Mouse (Mus musculus) lung, embryonic 16.5 days (tissue): Measurements from ENCODE around the gene Pde5a. TPM values are rescaled to one million over a fixed set of nuclear protein-coding genes. Genes with fewer than 3 reads are reported as not detected.
A peak's percentile ranks its signal among the peaks of the same experiment; 100 is the strongest.

ENCODE experiments used
- ATAC-seq: fragments of 200-750 bp; cut with Nextera tagmentation; 2 replicates; pipeline ENCODE4 v1.8.0; 2017; ENCODE audit warnings: low read depth, mild to moderate bottlenecking, moderate library complexity
- H3K27ac ChIP-seq: fragments of 300-500 bp; sonication (generic); 2 replicates; pipeline ENCODE4 v1.5.1; 2014; ENCODE audit warnings: mild to moderate bottlenecking, control low read depth, low read length
- H3K27me3 ChIP-seq: fragments of 300-500 bp; sonication (generic); 2 replicates; pipeline ENCODE4 v1.6.1; 2014; ENCODE audit warnings: low read depth, low read length, mixed read lengths; ENCODE audit not compliant: control insufficient read depth, insufficient read depth
- H3K36me3 ChIP-seq: fragments of 300-500 bp; sonication (generic); 2 replicates; pipeline ENCODE4 v1.6.1; 2014; ENCODE audit warnings: low read length; ENCODE audit not compliant: control insufficient read depth, insufficient read depth
- H3K4me1 ChIP-seq: fragments of 300-500 bp; sonication (generic); replicated peaks from 2 replicates; pipeline ENCODE4 v1.6.1; 2014; ENCODE audit warnings: low read length, mixed read lengths; ENCODE audit not compliant: control insufficient read depth, insufficient read depth
- H3K4me2 ChIP-seq: fragments of 300-500 bp; sonication (generic); 2 replicates; pipeline ENCODE4 v1.6.1; 2014; ENCODE audit warnings: low read depth, low read length, control low read depth
- H3K4me3 ChIP-seq: fragments of 300-500 bp; sonication (generic); 2 replicates; pipeline ENCODE4 v1.5.1; 2014; ENCODE audit warnings: mild to moderate bottlenecking, low read length, control low read depth
- H3K9ac ChIP-seq: fragments of 300-500 bp; sonication (generic); 2 replicates; pipeline ENCODE4 v1.6.1; 2014; ENCODE audit warnings: low read length, control low read depth
- H3K9me3 ChIP-seq: fragments of 300-500 bp; sonication (generic); 2 replicates; pipeline ENCODE4 v1.6.1; 2016; ENCODE audit warnings: low read length; ENCODE audit not compliant: control insufficient read depth
- WGBS: fragments of 180-500 bp; shearing (Covaris S2); extraction: QIAGEN DNeasy Blood & Tissue Kit; methylation state at CpG from one replicate; pipeline ENCODE4 v1.1.7; 2014; 5-methylcytosine and 5-hydroxymethylcytosine counted together
- polyA plus RNA-seq: library from polyadenylated mRNA; unstranded; fragments of >200 nt; fragmentation: Nextera tagmentation; extraction: Ambion mirVana; gene quantifications from 2 replicates; pipeline ENCODE4 v1.2.1, GENCODE M21; 2015

Gene Pde5a
- polyA plus RNA-seq, 1 experiment from 2014 or later = 24.7 TPM

- peaks cover 7% of the 10 kb centered on the region; the same call in 1 of the 2 replicates for H3K4me1 ChIP-seq
These were observed 159.6 kb downstream of the Pde5a start for GRCm38 (mm10) chr3:122888371-122888819.

GRCm38 (mm10) chr3:122894772-122895171 is 166.0 kb downstream of the Pde5a start, which contains the start of gene Fabp2:
Fabp2 (plus strand) TSS chr3:122895072.
- WGBS = 87% methylated on average over 3 of the region's 3 CpGs
- Histone ChIP-seq H3K4me2 (no peak within 1 kb of the TSS), H3K36me3 (no peaks in the 10 kb centered on the region), H3K9me3 (no peaks in the 10 kb centered on the region), H3K27me3 (no peaks in the 10 kb centered on the region), H3K9ac (no peak within 1 kb of the TSS), H3K27ac (no peak within 1 kb of the TSS), H3K4me1 (no peaks in the 10 kb centered on the region), H3K4me3 (no peak within 1 kb of the TSS)
- no peak for ATAC-seq

More at GRCm38 (mm10) chr3:122888371-122888819, 159.6 kb downstream of the Pde5a start:
- Histone ChIP-seq H3K27me3 (no peaks in the 10 kb centered on the region), H3K36me3 (no peaks in the 10 kb centered on the region), H3K9me3 (no peaks in the 10 kb centered on the region), H3K27ac (peak overlapping the region; percentile 59), H3K4me3 (no peak overlapping the region), H3K9ac (no peak overlapping the region), H3K4me2 (no peak overlapping the region)
- ATAC-seq = peak; percentile 62; the same call in 1 of the 2 replicates
- 41% methylated on average over 5 of the region's 5 CpGs for WGBS

- no peaks in the 10 kb centered on the region for H3K36me3 ChIP-seq
- H3K4me1 ChIP-seq = no peaks in the 10 kb centered on the region
- no peak overlapping the region for H3K9ac ChIP-seq
- no peak for ATAC-seq
- H3K27me3 ChIP-seq = no peaks in the 10 kb centered on the region
- no peaks in the 10 kb centered on the region for H3K9me3 ChIP-seq
- 54% methylated on average over 11 of the region's 11 CpGs for WGBS
- H3K4me2 ChIP-seq = no peak overlapping the region
- H3K4me3 ChIP-seq = no peak overlapping the region
- no peak overlapping the region for H3K27ac ChIP-seq
These were observed 166.5 kb downstream of the Pde5a start for GRCm38 (mm10) chr3:122895189-122895731.

- Histone ChIP-seq H3K27ac (no peak overlapping the region), H3K9ac (no peak overlapping the region), H3K27me3 (no peaks in the 10 kb centered on the region), H3K4me1 (no peaks in the 10 kb centered on the region), H3K4me3 (no peak overlapping the region), H3K9me3 (no peaks in the 10 kb centered on the region), H3K4me2 (no peak overlapping the region), H3K36me3 (no peaks in the 10 kb centered on the region)
- ATAC-seq = no peak
- 56% methylated on average over 6 of the region's 6 CpGs for WGBS
These were observed 169.5 kb downstream of the Pde5a start for GRCm38 (mm10) chr3:122898254-122898653.

- no peaks in the 10 kb centered on the region for H3K36me3 ChIP-seq
- H3K4me2 ChIP-seq = no peak overlapping the region
- 38% methylated on average over 12 of the region's 12 CpGs for WGBS
- H3K9ac ChIP-seq = no peak overlapping the region
- ATAC-seq = peak; percentile 43; the same call in 1 of the 2 replicates
- H3K27ac ChIP-seq = no peak overlapping the region
- H3K4me1 ChIP-seq = no peaks in the 10 kb centered on the region
- H3K27me3 ChIP-seq = no peaks in the 10 kb centered on the region
- no peak overlapping the region for H3K4me3 ChIP-seq
- H3K9me3 ChIP-seq = no peaks in the 10 kb centered on the region
These were observed 175.1 kb downstream of the Pde5a start for GRCm38 (mm10) chr3:122903746-122904433.

- no peak for ATAC-seq
- Histone ChIP-seq H3K4me1 (no peaks in the 10 kb centered on the region), H3K27ac (no peak overlapping the region), H3K9me3 (no peaks in the 10 kb centered on the region), H3K36me3 (no peaks in the 10 kb centered on the region), H3K9ac (no peak overlapping the region), H3K4me2 (no peak overlapping the region), H3K4me3 (no peak overlapping the region), H3K27me3 (no peaks in the 10 kb centered on the region)
- WGBS = 76% methylated on average over 2 of the region's 2 CpGs
These were observed 179.1 kb downstream of the Pde5a start for GRCm38 (mm10) chr3:122907841-122908240.

Other genes starting within 250 kb of the Pde5a start
- gene Fnbp1l, start 109.2 kb upstream of the Pde5a start, polyA plus RNA-seq = 41.2 and 46.4 TPM in 2 replicates
- gene Fabp2, start 166.1 kb downstream of the Pde5a start, polyA plus RNA-seq = 0.21 and 0.97 TPM in 2 replicates
- gene Gm10959, start 190.4 kb downstream of the Pde5a start, polyA plus RNA-seq = not detected in 2 replicates
- gene 1810037I17Rik, start 195.3 kb downstream of the Pde5a start, polyA plus RNA-seq = 113 and 118 TPM in 2 replicates